In the genomic region with DNA sequence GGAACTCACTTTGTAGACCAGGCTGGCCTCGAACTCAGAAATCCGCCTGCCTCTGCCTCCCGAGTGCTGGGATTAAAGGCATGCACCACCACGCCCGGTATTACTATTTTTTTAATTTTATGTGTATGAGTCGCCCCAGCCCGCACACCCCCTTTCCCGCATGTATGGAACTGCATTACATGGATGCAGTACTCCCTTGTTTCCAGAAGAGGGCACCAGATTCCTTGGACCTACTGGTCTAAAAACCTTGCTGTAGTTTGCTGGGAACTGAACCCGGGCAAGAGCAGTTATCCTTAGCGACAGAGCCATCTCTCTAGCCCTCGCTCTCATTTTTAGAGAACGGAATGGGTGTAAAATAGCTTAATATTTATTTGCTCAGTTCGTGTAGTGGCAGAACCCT, we compare ENCODE assay signal across 9 mouse cellular contexts. TPM values are rescaled to one million over a fixed set of nuclear protein-coding genes. Genes with fewer than 3 reads are reported as not detected.
A peak's percentile ranks its signal among the peaks of the same experiment; 100 is the strongest.
DNase-seq lines count a peak whose midpoint lies in the region; ATAC-seq lines count a peak whose summit lies in the region.
"Had no signal": no experiment of that assay in that cellular context is flagged by ENCODE, and none has a peak within 500 bp of the region (broad histone marks: within the 10 kb centered on the region; RNA-seq: fewer than 3 reads in every experiment).

No protein-coding gene starts in this region.

- WGBS in forebrain, embryonic 11.5 days, result 41% methylated on average over 13 of the region's 13 CpGs
- 49% methylated on average over 13 of the region's 13 CpGs for WGBS in forebrain, embryonic 12.5 days
- 27% methylated on average over 13 of the region's 13 CpGs for WGBS in liver, embryonic 13.5 days (ENCODE audit: insufficient replicate concordance)

- peak; percentile 57 for DNase-seq in forebrain, embryonic 11.5 days (ENCODE audit: low spot score)
- DNase-seq in right cerebral cortex, adult 2 months (ENCODE audit: low spot score in 2 of 2), result peak; percentile 26 to 35
- DNase-seq in right cerebral cortex, adult 18-20 months, result no peak
- DNase-seq in embryo, embryonic 10.5 days (ENCODE audit: low spot score), result peak; percentile 64
- peak; percentile 9 for DNase-seq in liver, embryonic 13.5 days
- peak; percentile 57 for DNase-seq in thymus, postnatal 14 days
- DNase-seq in ovary, postnatal 36 days (ENCODE audit: low spot score), result no peak

- no peak overlapping the region for H3K4me2 ChIP-seq in forebrain, embryonic 11.5 days (ENCODE audit: low read depth, low read length, severe bottlenecking)
- no peak overlapping the region for H3K4me2 ChIP-seq in forebrain, embryonic 12.5 days
- no peak overlapping the region for H3K4me2 ChIP-seq in liver, embryonic 13.5 days

- no peak overlapping the region for H3K4me3 ChIP-seq in forebrain, embryonic 11.5 days (ENCODE audit: low read depth, low read length)
- no peak overlapping the region for H3K4me3 ChIP-seq in forebrain, embryonic 12.5 days (replicated peaks)
- no peak overlapping the region for H3K4me3 ChIP-seq in liver, embryonic 13.5 days (replicated peaks)

- H3K27ac ChIP-seq in forebrain, embryonic 11.5 days (ENCODE audit: low read depth, low read length), result no peak overlapping the region
- H3K27ac ChIP-seq in forebrain, embryonic 12.5 days, result no peak overlapping the region
- no peak overlapping the region for H3K27ac ChIP-seq in liver, embryonic 13.5 days
- H3K27ac ChIP-seq: hindbrain, embryonic 15.5 days had no signal

- H3K4me1 ChIP-seq in forebrain, embryonic 11.5 days (replicated peaks; ENCODE audit: control insufficient read depth, insufficient read depth, low read length), result peaks cover 3% of the 10 kb centered on the region; the same call in 1 of the 2 replicates
- H3K4me1 ChIP-seq in forebrain, embryonic 12.5 days, result no peaks in the 10 kb centered on the region
- H3K4me1 ChIP-seq in liver, embryonic 13.5 days (replicated peaks), result 0 out of 2 replicates have a peak, but pooled peaks cover 4% of the 10 kb centered on the region

- no peak for ATAC-seq in forebrain, embryonic 11.5 days (replicated peaks; ENCODE audit: low FRiP score)
- ATAC-seq in forebrain, embryonic 12.5 days (ENCODE audit: low FRiP score), result no peak
- ATAC-seq in liver, embryonic 13.5 days (ENCODE audit: low read depth), result no peak

- H3K27me3 ChIP-seq in forebrain, embryonic 11.5 days (ENCODE audit: control insufficient read depth, insufficient read depth, low read length), result no peaks in the 10 kb centered on the region
- peaks cover 21% of the 10 kb centered on the region for H3K27me3 ChIP-seq in forebrain, embryonic 12.5 days
- no peaks in the 10 kb centered on the region for H3K27me3 ChIP-seq in liver, embryonic 13.5 days

- no peaks in the 10 kb centered on the region for H3K9me3 ChIP-seq in forebrain, embryonic 11.5 days (ENCODE audit: control insufficient read depth, low read length)
- no peaks in the 10 kb centered on the region for H3K9me3 ChIP-seq in forebrain, embryonic 12.5 days
- H3K9me3 ChIP-seq in liver, embryonic 13.5 days (replicated peaks), result no peaks in the 10 kb centered on the region
- H3K9me3 ChIP-seq: hindbrain, embryonic 15.5 days had no signal

- H3K36me3 ChIP-seq in forebrain, embryonic 11.5 days (ENCODE audit: control insufficient read depth, insufficient read depth, low read length), result no peaks in the 10 kb centered on the region
- no peaks in the 10 kb centered on the region for H3K36me3 ChIP-seq in forebrain, embryonic 12.5 days (replicated peaks)
- H3K36me3 ChIP-seq in liver, embryonic 13.5 days, result no peaks in the 10 kb centered on the region
- H3K36me3 ChIP-seq: hindbrain, embryonic 15.5 days had no signal

- no peak overlapping the region for H3K9ac ChIP-seq in forebrain, embryonic 11.5 days (ENCODE audit: low read length)
- no peak overlapping the region for H3K9ac ChIP-seq in forebrain, embryonic 12.5 days
- H3K9ac ChIP-seq in liver, embryonic 13.5 days, result no peak overlapping the region
- H3K9ac ChIP-seq: hindbrain, embryonic 15.5 days had no signal

RNA-seq across cellular contexts. Expression of a gene that starts 49.8 kb away (rescaled TPM):
- polyA plus RNA-seq in forebrain, embryonic 11.5 days (2014; fragmentation: Nextera tagmentation; extraction: Ambion mirVana), result 37.6 and 40.3 TPM in 2 replicates
- 31.7 and 32.3 TPM in 2 replicates for polyA plus RNA-seq in forebrain, embryonic 12.5 days (2016; fragmentation: Nextera tagmentation; extraction: Ambion mirVana)
- 10.6 and 11.0 TPM in 2 replicates for polyA plus RNA-seq in liver, embryonic 13.5 days (2015; fragmentation: Nextera tagmentation; extraction: Ambion mirVana)

Comparison
In these comparisons a context has a peak if more than half of its experiments do, and no peak if none do; other contexts are left out.
1. DNase-seq: peak in forebrain, embryonic 11.5 days (single experiment), right cerebral cortex, adult 2 months (2 of 2), embryo, embryonic 10.5 days (single experiment), liver, embryonic 13.5 days (single experiment) and thymus, postnatal 14 days (single experiment); none in right cerebral cortex, adult 18-20 months (single experiment) and ovary, postnatal 36 days (single experiment).